Mouse (Mus musculus) liver, postnatal 0 days (tissue): ENCODE measurements at regions not wholly inside any gene's neighbourhood (a gene's known extent, or its start where the extent isn't known, plus 50 kb on each side); places are given as distances from the start of the nearest gene placed in this dataset.

Experiments
- ATAC-seq: fragments of 200-750 bp; cut with Nextera tagmentation; 2 replicates; pipeline ENCODE4 v1.8.0; 2017; ENCODE audit warnings: mild to moderate bottlenecking, moderate library complexity
- DNase-seq: peaks from one replicate; pipeline ENCODE4 v3.0.0-alpha.2; 2016
- H3K27ac ChIP-seq: fragments of 300-500 bp; sonication (generic); 2 replicates; pipeline ENCODE4 v1.5.1; 2014; ENCODE audit warnings: antibody characterized with exemption, moderate library complexity, mild to moderate bottlenecking, low read depth
- H3K27me3 ChIP-seq: fragments of 300-500 bp; sonication (generic); 2 replicates; pipeline ENCODE4 v1.6.1; 2014; ENCODE audit warnings: low read length, control low read depth, mixed read lengths; ENCODE audit not compliant: insufficient read depth
- H3K36me3 ChIP-seq: fragments of 300-500 bp; sonication (generic); replicated peaks from 2 replicates; pipeline ENCODE4 v1.6.1; 2014; ENCODE audit warnings: mild to moderate bottlenecking, control low read depth, low read length, moderate library complexity, mixed read lengths; ENCODE audit not compliant: insufficient read depth
- H3K4me1 ChIP-seq: fragments of 300-500 bp; sonication (generic); 2 replicates; pipeline ENCODE4 v1.6.1; 2014; ENCODE audit warnings: antibody characterized with exemption, mild to moderate bottlenecking, control low read depth; ENCODE audit not compliant: insufficient read depth
- H3K4me2 ChIP-seq: fragments of 300-500 bp; sonication (generic); 2 replicates; pipeline ENCODE4 v1.6.1; 2014; ENCODE audit warnings: low read depth, mild to moderate bottlenecking, low read length, moderate library complexity, mixed read lengths
- H3K4me3 ChIP-seq: fragments of 300-500 bp; sonication (generic); 2 replicates; pipeline ENCODE4 v1.5.1; 2014; ENCODE audit warnings: low read depth, low read length
- H3K9ac ChIP-seq: fragments of 300-500 bp; sonication (generic); replicated peaks from 2 replicates; pipeline ENCODE4 v1.6.1; 2014; ENCODE audit warnings: mild to moderate bottlenecking, moderate library complexity
- H3K9me3 ChIP-seq: fragments of 300-500 bp; sonication (generic); 2 replicates; pipeline ENCODE4 v1.6.1; 2016; ENCODE audit warnings: mild to moderate bottlenecking, control low read depth, low read length, mixed read lengths
- CTCF ChIP-seq: sonication (generic); IDR thresholded peaks from 2 replicates; pipeline ENCODE4 v1.5.1; 2016; ENCODE audit warnings: antibody characterized with exemption, low read depth
- EP300 ChIP-seq: IDR thresholded peaks from 2 replicates; pipeline ENCODE4 v1.6.1; 2016; ENCODE audit warnings: antibody characterized with exemption, low read depth, mild to moderate bottlenecking
- WGBS: fragments of 180-500 bp; shearing (Covaris S2); extraction: QIAGEN DNeasy Blood & Tissue Kit; methylation state at CpG from one replicate; pipeline ENCODE4 v1.1.7; 2014; ENCODE audit not compliant: insufficient replicate concordance; 5-methylcytosine and 5-hydroxymethylcytosine counted together

GRCm38 (mm10) chr15:21988676-21989075 is 560.1 kb upstream of the Cdh18 start:
- no peak overlapping the region for H3K9ac ChIP-seq
- no peaks in the 10 kb centered on the region for H3K36me3 ChIP-seq
- H3K4me2 ChIP-seq = no peak overlapping the region
- no peak for ATAC-seq
- H3K9me3 ChIP-seq = no peaks in the 10 kb centered on the region
- no peaks in the 10 kb centered on the region for H3K27me3 ChIP-seq
- no peaks in the 10 kb centered on the region for H3K4me1 ChIP-seq
- no peak overlapping the region for H3K4me3 ChIP-seq
- 79% methylated on average over 4 of the region's 4 CpGs for WGBS
- TF ChIP-seq EP300 (no peak), CTCF (no peak)
- DNase-seq = no peak
- no peak overlapping the region for H3K27ac ChIP-seq

- DNase-seq (no peak), ATAC-seq (no peak)
- H3K27ac ChIP-seq = no peak overlapping the region
- no peaks in the 10 kb centered on the region for H3K9me3 ChIP-seq
- no peaks in the 10 kb centered on the region for H3K36me3 ChIP-seq
- no peaks in the 10 kb centered on the region for H3K4me1 ChIP-seq
- H3K27me3 ChIP-seq = no peaks in the 10 kb centered on the region
- 65% methylated on average over 2 of the region's 2 CpGs for WGBS
- H3K9ac ChIP-seq = no peak overlapping the region
- TF ChIP-seq CTCF = no peak
- no peak for TF ChIP-seq EP300
- H3K4me3 ChIP-seq = no peak overlapping the region
- no peak overlapping the region for H3K4me2 ChIP-seq
These were observed 555.5 kb upstream of the Cdh18 start for GRCm38 (mm10) chr15:21993309-21993708.

GRCm38 (mm10) chr15:21995121-21995826 is 553.5 kb upstream of the Cdh18 start:
- ATAC-seq = no peak
- H3K4me1 ChIP-seq = no peaks in the 10 kb centered on the region
- no peak for TF ChIP-seq EP300
- no peak for TF ChIP-seq CTCF
- H3K27me3 ChIP-seq = no peaks in the 10 kb centered on the region
- no peaks in the 10 kb centered on the region for H3K9me3 ChIP-seq
- H3K9ac ChIP-seq = no peak overlapping the region
- DNase-seq = no peak
- no peak overlapping the region for H3K4me3 ChIP-seq
- H3K27ac ChIP-seq = no peak overlapping the region
- no peak overlapping the region for H3K4me2 ChIP-seq
- no peaks in the 10 kb centered on the region for H3K36me3 ChIP-seq
- 55% methylated on average over 3 of the region's 3 CpGs for WGBS

GRCm38 (mm10) chr15:22019977-22020376 is 528.8 kb upstream of the Cdh18 start:
- no peaks in the 10 kb centered on the region for H3K4me1 ChIP-seq
- ATAC-seq = no peak
- H3K27me3 ChIP-seq = no peaks in the 10 kb centered on the region
- no peak overlapping the region for H3K4me3 ChIP-seq
- H3K27ac ChIP-seq = no peak overlapping the region
- TF ChIP-seq CTCF (no peak), EP300 (no peak)
- DNase-seq = no peak
- no peaks in the 10 kb centered on the region for H3K9me3 ChIP-seq
- H3K4me2 ChIP-seq = no peak overlapping the region
- 70% methylated on average over 2 of the region's 2 CpGs for WGBS
- H3K9ac ChIP-seq = no peak overlapping the region
- no peaks in the 10 kb centered on the region for H3K36me3 ChIP-seq

- TF ChIP-seq EP300 (no peak), CTCF (no peak)
- 62% methylated on average over 3 of the region's 3 CpGs for WGBS
- DNase-seq (no peak), ATAC-seq (no peak)
- Histone ChIP-seq H3K36me3 (no peaks in the 10 kb centered on the region), H3K27me3 (no peaks in the 10 kb centered on the region), H3K4me3 (no peak overlapping the region), H3K4me2 (no peak overlapping the region), H3K4me1 (no peaks in the 10 kb centered on the region), H3K27ac (no peak overlapping the region), H3K9ac (no peak overlapping the region), H3K9me3 (no peaks in the 10 kb centered on the region)
These were observed 518.6 kb upstream of the Cdh18 start for GRCm38 (mm10) chr15:22030215-22030614.

GRCm38 (mm10) chr15:22046423-22046822 is 502.4 kb upstream of the Cdh18 start:
- Histone ChIP-seq H3K4me1 (no peaks in the 10 kb centered on the region), H3K27ac (no peak overlapping the region), H3K9me3 (no peaks in the 10 kb centered on the region), H3K9ac (no peak overlapping the region), H3K36me3 (no peaks in the 10 kb centered on the region), H3K27me3 (no peaks in the 10 kb centered on the region), H3K4me3 (no peak overlapping the region), H3K4me2 (no peak overlapping the region)
- TF ChIP-seq EP300 (no peak), CTCF (no peak)
- ATAC-seq (peak; percentile 55), DNase-seq (no peak)
